Mouse (Mus musculus): ENCODE data around the gene Upb1. TPM values are rescaled to one million over a fixed set of nuclear protein-coding genes. Genes with fewer than 3 reads are reported as not detected.
A peak's percentile ranks its signal among the peaks of the same experiment; 100 is the strongest.

The Upb1 gene
- total and polyA plus RNA-seq, 2 experiments from 2014 or later, result 0.26 to 1.4 TPM

DNA sequence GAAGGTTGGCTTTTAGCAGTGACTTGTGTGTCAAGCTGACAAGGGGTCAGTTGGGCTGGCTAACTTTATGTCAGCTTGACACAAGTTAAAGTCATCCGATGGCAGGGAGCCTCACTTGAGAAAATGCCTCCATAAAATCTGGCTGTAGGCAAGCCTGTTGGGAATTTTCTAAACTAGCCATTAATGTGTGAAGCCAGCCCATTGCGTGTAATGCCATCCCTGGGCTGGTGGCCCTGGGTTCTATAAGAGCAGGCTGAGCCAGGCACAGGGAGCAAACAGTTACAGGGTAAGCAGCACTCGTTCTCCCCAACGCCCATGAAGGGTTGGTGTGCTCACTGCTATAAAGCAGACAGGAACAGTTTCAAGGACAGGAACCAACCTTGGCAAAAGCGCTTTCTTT lies 81.4 kb downstream of the Upb1 start:
- Histone ChIP-seq H3K9ac (replicated peaks; ENCODE audit: low read length) (no peak overlapping the region), H3K4me1 (ENCODE audit: insufficient read depth, low read length) (no peaks in the 10 kb centered on the region), H3K27me3 (ENCODE audit: insufficient read depth, low read length) (no peaks in the 10 kb centered on the region), H3K4me3 (ENCODE audit: low read length) (no peak overlapping the region), H3K4me2 (ENCODE audit: low read depth, low read length) (no peak overlapping the region), H3K27ac (no peak overlapping the region), H3K36me3 (ENCODE audit: insufficient read depth, low read length) (no peaks in the 10 kb centered on the region), H3K9me3 (ENCODE audit: low read length) (no peaks in the 10 kb centered on the region)
- 92% methylated on average over 5 of the region's 5 CpGs for WGBS
- TF ChIP-seq CTCF (IDR thresholded peaks at IDR 0.05; ENCODE audit: low read depth), result no peak
- no peak for DNase-seq (ENCODE audit: low spot score)
- no peak for ATAC-seq

DNA sequence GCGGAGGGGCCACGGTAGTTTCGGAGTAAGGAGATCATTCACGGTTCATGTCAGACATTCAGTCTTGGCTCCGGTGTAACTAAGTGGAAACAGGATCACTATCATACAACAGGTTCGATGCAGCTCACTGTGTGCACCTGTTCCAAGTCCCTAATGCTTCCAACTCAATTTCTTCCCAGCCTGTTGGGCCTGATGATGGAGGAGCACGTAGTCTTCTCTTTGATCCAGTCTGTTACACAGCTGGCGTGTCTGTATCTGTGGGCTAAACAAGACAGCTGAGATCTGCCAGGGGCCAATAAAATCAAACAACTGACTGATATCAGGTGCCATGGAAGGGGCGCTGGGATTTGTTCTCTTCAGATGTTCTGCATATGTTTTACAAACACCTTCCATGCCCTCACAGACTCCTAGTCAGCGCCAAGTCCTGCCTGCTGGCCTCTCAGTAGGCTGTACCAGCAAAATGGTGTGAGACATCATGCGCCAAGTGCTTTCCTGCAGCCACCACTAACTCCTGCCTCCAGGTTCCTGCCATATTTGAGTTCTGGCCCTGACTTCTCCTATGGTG lies 82.1 kb downstream of the Upb1 start:
- no peak for ATAC-seq
- WGBS, result 76% methylated on average over 11 of the region's 11 CpGs
- H3K4me3 ChIP-seq (ENCODE audit: low read length), result no peak overlapping the region

DNA sequence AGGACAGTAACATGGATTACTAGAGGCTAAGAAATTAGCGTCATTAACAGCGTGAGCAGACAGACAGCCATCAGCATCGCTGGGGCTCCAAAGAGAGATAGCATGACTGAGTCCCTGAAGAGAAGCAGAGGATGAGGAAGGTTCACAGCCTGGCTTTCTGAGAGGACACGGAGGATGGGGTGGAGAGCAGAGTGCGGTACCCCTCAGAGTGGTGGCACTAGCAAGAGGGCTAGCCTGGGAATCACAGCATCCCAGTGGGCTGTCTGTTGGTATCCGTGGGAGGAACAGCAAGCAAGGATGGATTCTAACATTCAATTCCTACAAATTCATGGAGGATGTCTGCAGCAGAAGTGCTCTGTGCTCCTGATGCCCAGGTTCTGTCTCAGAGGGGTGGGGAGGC lies 83.2 kb downstream of the Upb1 start:
- Histone ChIP-seq H3K4me1 (ENCODE audit: insufficient read depth, low read length) (no peaks in the 10 kb centered on the region), H3K9me3 (ENCODE audit: low read length) (no peaks in the 10 kb centered on the region), H3K27ac (no peak overlapping the region), H3K4me3 (ENCODE audit: low read length) (no peak overlapping the region), H3K9ac (replicated peaks; ENCODE audit: low read length) (no peak overlapping the region), H3K4me2 (ENCODE audit: low read depth, low read length) (no peak overlapping the region), H3K36me3 (ENCODE audit: insufficient read depth, low read length) (no peaks in the 10 kb centered on the region), H3K27me3 (ENCODE audit: insufficient read depth, low read length) (no peaks in the 10 kb centered on the region)
- 93% methylated on average over 6 of the region's 6 CpGs for WGBS
- ATAC-seq (no peak), DNase-seq (ENCODE audit: low spot score) (no peak)
- no peak for TF ChIP-seq CTCF (IDR thresholded peaks at IDR 0.05; ENCODE audit: low read depth)

More for the DNA sequence above, 82.1 kb downstream of the Upb1 start:
- H3K4me2 ChIP-seq (ENCODE audit: low read depth, low read length), result no peak overlapping the region
- no peak for DNase-seq (ENCODE audit: low spot score)
- no peaks in the 10 kb centered on the region for H3K4me1 ChIP-seq (ENCODE audit: insufficient read depth, low read length)
- H3K27me3 ChIP-seq (ENCODE audit: insufficient read depth, low read length), result no peaks in the 10 kb centered on the region
- H3K36me3 ChIP-seq (ENCODE audit: insufficient read depth, low read length), result no peaks in the 10 kb centered on the region
- H3K9me3 ChIP-seq (ENCODE audit: low read length), result no peaks in the 10 kb centered on the region
- H3K27ac ChIP-seq, result no peak overlapping the region
- no peak for TF ChIP-seq CTCF (IDR thresholded peaks at IDR 0.05; ENCODE audit: low read depth)
- no peak overlapping the region for H3K9ac ChIP-seq (replicated peaks; ENCODE audit: low read length)

DNA sequence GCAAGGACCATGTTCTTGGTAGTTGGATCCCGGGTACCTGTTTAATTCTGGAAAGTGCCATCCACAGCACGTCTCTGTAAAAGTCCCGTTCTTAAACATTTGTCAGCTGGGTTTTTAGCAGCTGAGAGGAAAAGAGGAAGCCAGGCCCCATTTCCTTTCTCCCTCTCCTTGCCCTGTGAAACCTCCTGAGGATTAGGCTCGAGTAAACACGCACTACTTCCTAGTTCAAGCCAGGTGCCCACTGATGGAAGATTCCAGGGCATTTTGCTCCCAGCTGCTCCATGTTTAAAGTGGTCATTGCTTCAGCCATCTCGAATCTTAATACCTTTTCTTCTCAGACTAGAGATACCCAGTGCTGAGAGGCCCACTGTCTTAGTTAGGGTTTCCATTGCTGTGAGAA lies 83.9 kb downstream of the Upb1 start:
- no peak for TF ChIP-seq CTCF (IDR thresholded peaks at IDR 0.05; ENCODE audit: low read depth)
- WGBS, result 85% methylated on average over 6 of the region's 6 CpGs
- H3K9ac ChIP-seq (replicated peaks; ENCODE audit: low read length), result no peak overlapping the region
- H3K4me2 ChIP-seq (ENCODE audit: low read depth, low read length), result no peak overlapping the region
- no peak overlapping the region for H3K4me3 ChIP-seq (ENCODE audit: low read length)
- no peak for DNase-seq (ENCODE audit: low spot score)
- ATAC-seq, result no peak
- H3K4me1 ChIP-seq (ENCODE audit: insufficient read depth, low read length), result no peaks in the 10 kb centered on the region
- no peaks in the 10 kb centered on the region for H3K9me3 ChIP-seq (ENCODE audit: low read length)
- H3K27ac ChIP-seq, result no peak overlapping the region
- no peaks in the 10 kb centered on the region for H3K27me3 ChIP-seq (ENCODE audit: insufficient read depth, low read length)
- no peaks in the 10 kb centered on the region for H3K36me3 ChIP-seq (ENCODE audit: insufficient read depth, low read length)

DNA sequence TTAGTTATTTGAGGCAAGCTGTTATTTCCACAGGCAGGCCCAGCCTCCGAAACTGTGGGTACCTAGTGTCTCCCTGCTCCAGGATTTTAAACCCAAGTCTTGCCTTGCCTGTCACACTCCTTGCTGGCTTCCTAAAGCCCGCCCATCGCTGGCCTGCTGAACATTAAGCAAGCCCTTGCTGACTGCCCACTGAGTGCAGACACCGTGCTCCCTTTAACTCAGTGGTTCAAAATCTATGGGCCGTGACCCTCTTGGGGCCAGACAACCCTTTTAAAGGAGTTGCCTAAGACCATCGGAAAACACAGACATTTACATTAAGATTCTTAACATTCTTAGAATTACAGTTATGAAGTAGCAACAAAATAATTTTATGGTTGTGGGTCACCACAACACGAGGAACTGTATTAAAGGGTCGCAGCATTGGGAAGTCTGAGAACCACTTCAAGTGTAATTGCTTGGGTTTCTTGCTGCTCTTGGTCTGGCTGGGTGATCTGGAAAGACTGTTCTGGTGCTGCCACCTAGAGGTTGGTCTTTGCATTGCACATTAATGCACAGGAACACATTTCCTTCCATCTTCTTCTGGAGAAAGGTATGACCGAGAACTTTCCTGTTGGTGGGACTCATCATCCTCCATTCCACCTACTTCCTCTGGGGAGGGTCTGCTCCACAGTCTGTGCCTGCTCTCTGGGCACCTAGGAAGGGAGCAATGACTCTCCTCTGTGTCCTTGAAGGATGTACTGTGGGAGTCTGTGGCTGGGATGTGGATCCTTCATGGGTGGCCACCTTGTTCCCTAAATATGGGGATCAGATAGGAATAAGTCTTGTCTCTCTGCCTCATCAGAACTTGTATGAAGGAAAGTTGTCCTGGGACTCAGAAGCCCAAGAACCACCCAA lies 85.4 kb downstream of the Upb1 start:
- Histone ChIP-seq H3K36me3 (ENCODE audit: insufficient read depth, low read length) (no peaks in the 10 kb centered on the region), H3K4me2 (ENCODE audit: low read depth, low read length) (no peak overlapping the region), H3K4me1 (ENCODE audit: insufficient read depth, low read length) (no peaks in the 10 kb centered on the region), H3K27ac (no peak overlapping the region), H3K9ac (replicated peaks; ENCODE audit: low read length) (no peak overlapping the region), H3K27me3 (ENCODE audit: insufficient read depth, low read length) (no peaks in the 10 kb centered on the region), H3K9me3 (ENCODE audit: low read length) (no peaks in the 10 kb centered on the region), H3K4me3 (ENCODE audit: low read length) (no peak overlapping the region)
- DNase-seq (ENCODE audit: low spot score) (peak; percentile 86), ATAC-seq (peak; percentile 40)
- 50% methylated on average over 9 of the region's 9 CpGs for WGBS
- TF ChIP-seq CTCF (IDR thresholded peaks at IDR 0.05; ENCODE audit: low read depth), result peak; percentile 97

DNA sequence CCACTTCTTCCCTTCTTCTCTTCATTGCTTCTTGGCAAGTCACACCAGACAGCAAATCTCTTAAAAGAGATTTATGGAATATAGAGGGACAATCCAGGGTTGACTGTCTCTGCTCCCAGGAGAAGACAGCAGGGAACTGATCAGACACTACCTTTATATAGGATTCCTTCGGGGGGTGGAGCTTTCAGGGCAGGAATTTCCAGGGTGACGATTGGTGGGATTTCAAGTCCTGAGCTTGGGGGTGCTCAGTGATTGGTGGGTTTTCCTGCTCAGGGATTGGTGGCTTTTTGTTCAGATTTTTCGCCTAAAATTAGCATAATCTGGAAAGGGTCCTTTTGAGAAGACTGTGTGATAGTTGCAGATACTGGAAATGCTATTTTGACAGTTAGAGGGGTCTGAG lies 86.2 kb downstream of the Upb1 start:
- ATAC-seq (no peak), DNase-seq (ENCODE audit: low spot score) (no peak)
- no peaks in the 10 kb centered on the region for H3K27me3 ChIP-seq (ENCODE audit: insufficient read depth, low read length)
- H3K4me2 ChIP-seq (ENCODE audit: low read depth, low read length), result no peak overlapping the region
- WGBS, result 68% methylated on average over 3 of the region's 3 CpGs
- H3K36me3 ChIP-seq (ENCODE audit: insufficient read depth, low read length), result no peaks in the 10 kb centered on the region
- no peak overlapping the region for H3K4me3 ChIP-seq (ENCODE audit: low read length)
- H3K4me1 ChIP-seq (ENCODE audit: insufficient read depth, low read length), result no peaks in the 10 kb centered on the region
- no peak overlapping the region for H3K9ac ChIP-seq (replicated peaks; ENCODE audit: low read length)
- no peak for TF ChIP-seq CTCF (IDR thresholded peaks at IDR 0.05; ENCODE audit: low read depth)
- no peak overlapping the region for H3K27ac ChIP-seq
- H3K9me3 ChIP-seq (ENCODE audit: low read length), result no peaks in the 10 kb centered on the region

DNA sequence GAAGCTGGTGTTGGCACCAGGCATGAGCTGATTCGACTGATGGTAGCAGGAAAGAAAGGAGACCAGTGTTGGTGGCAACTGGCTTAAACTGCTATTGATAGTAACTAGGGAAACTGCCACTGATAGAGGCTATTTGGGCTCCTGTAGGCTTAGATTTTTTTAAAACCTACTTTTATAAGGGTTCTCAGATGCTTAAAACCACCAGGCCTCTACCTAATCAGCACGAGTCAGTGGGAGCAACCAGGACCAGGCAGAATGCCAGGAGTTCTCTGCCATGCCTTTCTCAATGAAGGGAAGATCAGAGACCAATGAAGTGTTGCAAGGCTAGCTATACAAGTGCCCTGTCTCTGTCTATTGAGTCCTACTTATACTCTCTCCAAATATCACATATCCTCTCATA lies 88.6 kb downstream of the Upb1 start:
- no peaks in the 10 kb centered on the region for H3K36me3 ChIP-seq (ENCODE audit: insufficient read depth, low read length)
- H3K4me1 ChIP-seq (ENCODE audit: insufficient read depth, low read length), result no peaks in the 10 kb centered on the region
- no peak overlapping the region for H3K4me3 ChIP-seq (ENCODE audit: low read length)
- no peak overlapping the region for H3K27ac ChIP-seq
- H3K9ac ChIP-seq (replicated peaks; ENCODE audit: low read length), result no peak overlapping the region
- WGBS, result 58% methylated on average over 2 of the region's 2 CpGs
- ATAC-seq (no peak), DNase-seq (ENCODE audit: low spot score) (no peak)
- no peak for TF ChIP-seq CTCF (IDR thresholded peaks at IDR 0.05; ENCODE audit: low read depth)
- no peak overlapping the region for H3K4me2 ChIP-seq (ENCODE audit: low read depth, low read length)
- no peaks in the 10 kb centered on the region for H3K27me3 ChIP-seq (ENCODE audit: insufficient read depth, low read length)
- no peaks in the 10 kb centered on the region for H3K9me3 ChIP-seq (ENCODE audit: low read length)

Measured in hindbrain, postnatal 0 days (tissue).